Mouse (Mus musculus): ENCODE results near the gene Fitm2. TPM values are rescaled to one million over a fixed set of nuclear protein-coding genes. Genes with fewer than 3 reads are reported as not detected.

The Fitm2 gene
- total and polyA plus RNA-seq, 3 experiments = 6.6 to 60.9 (median 10.6) TPM

GRCm38 (mm10) chr2:163419346-163420045, 52.9 kb downstream of the Fitm2 start (continued):
- TF ChIP-seq USF2 (IDR thresholded peaks at IDR 0.05; ENCODE audit: borderline replicate concordance in 1 of 2, insufficient read depth in 1 of 2, low read depth in 1 of 2, low read length in 2 of 2) (peak; percentile 73 to 91), RAD21 (IDR thresholded peaks at IDR 0.05; ENCODE audit: low read depth, low read length) (no peak)

- peak overlapping the region; percentile 91 for H3K9ac ChIP-seq (ENCODE audit: control insufficient read depth, low read depth, low read length, poor library complexity, severe bottlenecking)
- DNase-seq (ENCODE audit: low read depth, low spot score) = peak; percentile 82
- no peaks in the 10 kb centered on the region for H3K9me3 ChIP-seq (replicated peaks; ENCODE audit: insufficient read depth, low read length)
- no peaks in the 10 kb centered on the region for H3K27me3 ChIP-seq (ENCODE audit: control insufficient read depth in 1 of 2, insufficient read depth in 2 of 2, low read length in 2 of 2)
- TF ChIP-seq MAZ (IDR thresholded peaks at IDR 0.05; ENCODE audit: low read depth, low read length) = no peak
- no peak for TF ChIP-seq ETS1 (IDR thresholded peaks at IDR 0.05; ENCODE audit: low read depth, low read length)
- TF ChIP-seq RCOR1 (IDR thresholded peaks at IDR 0.05; ENCODE audit: low read depth, low read length) = no peak
- no peak for TF ChIP-seq MXI1 (IDR thresholded peaks at IDR 0.05; ENCODE audit: low read depth, low read length)
- no peak for TF ChIP-seq CHD1 (IDR thresholded peaks at IDR 0.05; ENCODE audit: low read depth, low read length)
- TF ChIP-seq BHLHE40 (IDR thresholded peaks at IDR 0.05; ENCODE audit: borderline replicate concordance, low read depth, low read length) = no peak
- TF ChIP-seq NRF1 (IDR thresholded peaks at IDR 0.05; ENCODE audit: insufficient read depth, low read depth, low read length, poor library complexity, severe bottlenecking) = no peak
- no peak for TF ChIP-seq EP300 (IDR thresholded peaks at IDR 0.05; ENCODE audit: low read depth in 1 of 2, low read length in 2 of 2)
- no peak for TF ChIP-seq MYB (IDR thresholded peaks at IDR 0.05; ENCODE audit: low read depth, low read length)
- TF ChIP-seq JUND (IDR thresholded peaks at IDR 0.05; ENCODE audit: low read depth, low read length) = no peak
- peak; percentile 90; the same call in 1 of the 2 replicates for TF ChIP-seq E2F4 (IDR thresholded peaks at IDR 0.05; ENCODE audit: borderline replicate concordance, low read depth, low read length)
- no peak for TF ChIP-seq CHD2 (IDR thresholded peaks at IDR 0.05; ENCODE audit: low read length)
- no peak for TF ChIP-seq NELFE (IDR thresholded peaks at IDR 0.05; ENCODE audit: low read depth, low read length)
- no peak for TF ChIP-seq CTCF (IDR thresholded peaks at IDR 0.05 in 2 of 3, conservative IDR thresholded peaks at IDR 0.05 in 1 of 3; ENCODE audit: control insufficient read depth in 1 of 3, insufficient read depth in 1 of 3, low read depth in 2 of 3, low read length in 3 of 3, poor library complexity in 1 of 3, severe bottlenecking in 1 of 3)
- TF ChIP-seq UBTF (IDR thresholded peaks at IDR 0.05; ENCODE audit: borderline replicate concordance, insufficient read depth, low read depth, low read length) = peak; percentile 89; the same call in 1 of the 2 replicates
- peaks cover 6 to 13% of the 10 kb centered on the region in 2 experiments for H3K4me1 ChIP-seq (ENCODE audit: control insufficient read depth in 1 of 2, insufficient read depth in 2 of 2, low read length in 2 of 2)
- H3K27ac ChIP-seq (ENCODE audit: control insufficient read depth, low read depth, low read length) = peak overlapping the region; percentile 77
- peaks cover 9 to 31% of the 10 kb centered on the region in 2 experiments for H3K36me3 ChIP-seq (ENCODE audit: control insufficient read depth in 1 of 2, insufficient read depth in 2 of 2, low read length in 2 of 2)
- peaks cover 45% of the 10 kb centered on the region for H3K79me2 ChIP-seq (ENCODE audit: control insufficient read depth, insufficient read depth, low read length, poor library complexity)
- H3K4me3 ChIP-seq (ENCODE audit: control insufficient read depth in 1 of 2, insufficient read depth in 1 of 2, low read depth in 2 of 2, low read length in 2 of 2) = peak overlapping the region; percentile 77 to 95
Observed at GRCm38 (mm10) chr2:163418841-163419345, 53.5 kb downstream of the Fitm2 start.
